Mouse (Mus musculus) megakaryocyte progenitor cell, adult 5-6 weeks (primary cell): ENCODE results near the gene Epm2a. TPM values are rescaled to one million over a fixed set of nuclear protein-coding genes. Genes with fewer than 3 reads are reported as not detected.
"Not testable (repeated sequence)": the region's sequence is repeated elsewhere in the genome, so short reads cannot be mapped to it uniquely, and the experiment has no call there.

Source experiments
- ATAC-seq: replicated peaks from 2 replicates; pipeline ENCODE4 v1.8.0; 2016; ENCODE audit warnings: mild to moderate bottlenecking, moderate TSS enrichment, inconsistent platforms; ENCODE audit not compliant: poor library complexity
- total RNA-seq, 2 experiments: library from RNA; stranded (forward) in 1 of 2; stranded (reverse) in 1 of 2; fragments of 157-497, 149-512 nt in 1 of 2; fragments of 200-1000 nt in 1 of 2; gene quantifications; 2 replicates each; pipeline versions ENCODE4 v1.2.3 to v1.2.4; 2015 to 2017

The Epm2a gene
- 2.3 TPM in 2 replicates for total RNA-seq (2015)
- 5.4 TPM in 2 replicates for total RNA-seq (2017)

GRCm38 (mm10) chr10:11343205-11344141 lies at the start of gene Epm2a:
Gene Epm2a, plus strand, starts transcription at chr10:11343404.
- peak; percentile 90 for ATAC-seq

GRCm38 (mm10) chr10:11298418-11298817 lies 44.8 kb upstream of the Epm2a start:
- no peak for ATAC-seq

GRCm38 (mm10) chr10:11305365-11306053 lies 37.7 kb upstream of the Epm2a start:
- no peak for ATAC-seq

DNA sequence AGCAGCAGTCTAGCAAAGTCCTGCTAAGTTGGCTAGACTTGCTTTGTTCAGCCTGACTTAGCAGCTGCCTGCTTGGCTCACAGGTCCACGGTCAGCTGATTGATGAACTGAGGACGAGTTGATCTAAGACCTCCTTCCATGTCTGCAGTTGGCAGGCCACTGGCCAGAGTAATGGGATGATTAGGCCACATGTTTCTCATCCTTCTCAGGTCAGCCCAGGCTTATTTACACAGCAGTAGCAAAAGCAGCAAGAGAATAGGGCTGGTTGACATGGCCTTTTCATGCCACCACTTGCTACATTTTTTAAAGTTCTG lies 37.2 kb upstream of the Epm2a start:
- ATAC-seq = no peak

- no peak for ATAC-seq
These were observed 33.3 kb upstream of the Epm2a start for GRCm38 (mm10) chr10:11309866-11310265.

DNA sequence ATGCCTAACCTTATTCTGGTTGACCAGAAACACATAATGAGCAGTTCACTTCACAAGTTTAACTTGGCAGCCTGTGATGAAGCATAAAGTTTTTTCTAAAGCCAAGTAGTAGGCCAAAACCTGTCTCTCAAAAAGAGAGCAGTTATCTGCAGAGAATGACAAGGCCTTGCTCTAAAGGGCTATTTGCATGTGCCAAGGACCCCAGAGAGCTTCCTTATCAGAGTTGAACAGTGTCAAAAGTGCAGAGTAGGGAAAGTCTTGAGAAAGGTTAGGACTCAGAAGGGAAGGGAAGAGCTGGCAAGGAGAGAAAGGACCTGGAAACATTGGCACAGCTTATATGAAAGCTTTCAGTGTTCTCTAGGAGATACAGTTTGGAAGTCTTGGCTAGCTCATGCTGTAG lies 32.7 kb upstream of the Epm2a start:
- peak; percentile 74 for ATAC-seq

- ATAC-seq = not testable (repeated sequence)
These were observed 25.2 kb upstream of the Epm2a start for GRCm38 (mm10) chr10:11317856-11318454.

DNA sequence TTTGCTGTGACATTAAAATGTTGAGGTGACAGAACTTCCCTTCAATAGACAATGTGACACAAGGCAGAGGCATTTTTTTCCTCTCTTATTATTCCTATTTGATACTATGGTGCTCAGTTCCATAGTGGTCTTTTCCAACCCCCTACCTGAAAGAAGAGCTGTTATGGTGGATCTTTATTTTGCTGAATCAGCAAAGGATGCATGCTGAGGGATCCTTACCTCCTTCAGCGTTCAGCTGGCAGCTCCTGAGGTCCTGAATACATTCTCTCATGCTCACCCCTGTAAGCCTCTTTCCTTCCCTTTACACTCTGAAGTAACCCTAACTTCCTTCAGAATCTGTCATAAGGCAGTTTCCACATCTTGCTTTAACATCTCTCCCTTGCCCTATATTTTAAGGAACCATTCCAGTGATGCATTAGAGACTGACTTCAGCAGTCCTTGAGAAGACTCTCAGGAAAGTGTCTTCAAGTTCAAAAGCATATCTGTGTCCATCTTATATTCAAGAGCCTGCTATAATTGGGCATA lies 23.7 kb upstream of the Epm2a start:
- peak; percentile 61 for ATAC-seq

GRCm38 (mm10) chr10:11322316-11322715 lies 20.9 kb upstream of the Epm2a start:
- no peak for ATAC-seq

GRCm38 (mm10) chr10:11323202-11323898 lies 19.9 kb upstream of the Epm2a start:
- peak; percentile 92 for ATAC-seq

- ATAC-seq = no peak
These were observed 16.7 kb upstream of the Epm2a start for GRCm38 (mm10) chr10:11326526-11326925.

DNA sequence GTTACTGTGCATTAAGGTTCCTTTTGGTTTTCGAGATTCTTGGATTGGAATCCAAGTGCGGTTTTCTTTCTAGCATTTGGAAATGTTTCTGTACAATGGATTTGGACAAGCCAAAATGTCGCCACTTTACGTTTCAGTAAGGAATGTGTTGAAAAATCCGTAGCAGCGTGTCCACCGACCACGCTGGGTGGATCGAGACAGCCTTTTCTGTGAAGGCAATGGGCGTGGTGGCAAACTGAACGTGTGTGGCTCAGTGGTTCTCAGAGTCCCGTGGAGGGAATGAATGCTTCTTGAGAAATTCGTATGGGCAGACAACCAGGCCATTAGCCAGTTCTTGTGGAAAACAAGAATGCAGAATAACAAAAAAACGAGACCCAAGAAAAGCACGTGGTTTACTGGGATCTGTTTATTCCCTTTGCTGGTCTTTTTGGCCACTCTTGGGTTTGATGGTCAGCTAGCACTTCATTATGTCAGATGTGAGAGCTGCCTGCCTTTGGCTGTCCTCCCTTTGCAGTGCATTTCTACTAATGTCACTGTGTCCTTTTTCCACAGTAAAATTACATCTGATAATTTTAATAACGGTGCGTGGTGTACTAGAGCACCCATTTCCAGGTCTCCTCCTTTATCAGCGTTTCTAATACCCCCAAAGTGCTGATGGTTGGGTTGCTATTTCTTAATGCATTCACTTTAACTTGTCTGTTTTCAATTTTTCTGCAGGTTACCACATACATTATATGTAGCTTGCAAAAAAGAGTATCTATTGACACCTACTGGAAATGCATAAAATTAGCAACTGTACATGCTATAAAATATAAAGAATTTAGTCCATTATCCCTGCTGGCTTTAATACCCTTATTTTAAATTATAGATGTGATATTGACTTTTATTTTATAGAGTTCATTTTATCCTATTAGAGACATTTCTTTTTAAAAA lies 1.6 kb downstream of the Epm2a start:
- peak; percentile 30 for ATAC-seq

DNA sequence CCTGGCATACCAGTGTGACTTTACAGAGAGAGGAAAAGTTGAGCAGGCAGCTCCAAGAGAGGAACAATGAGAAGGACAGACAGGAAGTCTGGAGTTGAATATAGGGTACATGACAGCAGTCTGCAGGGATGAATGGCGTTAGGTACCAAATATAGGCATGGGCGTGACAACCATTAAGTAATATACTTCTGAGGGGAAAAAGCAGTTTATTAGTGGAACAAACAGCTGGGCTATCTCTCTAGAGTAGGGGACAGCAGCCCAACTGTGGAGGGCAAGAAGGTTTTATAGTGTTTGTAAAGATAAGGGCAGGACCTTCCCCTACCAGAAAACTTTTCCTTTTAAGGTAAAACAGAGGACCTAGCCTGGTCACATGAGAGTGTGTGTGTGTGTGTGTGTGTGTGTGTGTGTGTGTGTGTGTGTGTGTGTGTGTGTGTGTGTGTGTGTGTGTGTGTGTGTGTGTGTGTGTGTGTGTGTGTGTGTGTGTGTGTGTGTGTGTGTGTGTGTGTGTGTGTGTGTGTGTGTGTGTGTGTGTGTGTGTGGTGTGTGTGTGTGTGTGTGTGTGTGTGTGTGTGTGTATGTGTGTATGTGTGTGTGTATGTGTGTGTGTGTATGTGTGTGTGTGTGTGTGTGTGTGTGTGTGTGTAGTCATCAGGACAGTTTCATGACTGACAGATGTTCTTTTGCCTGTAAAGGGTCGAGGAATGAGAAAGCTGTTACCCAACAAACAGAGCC lies 7.2 kb downstream of the Epm2a start:
- peak; percentile 81 for ATAC-seq

GRCm38 (mm10) chr10:11354609-11355008 lies 11.4 kb downstream of the Epm2a start:
- ATAC-seq = peak; percentile 43; the same call in 1 of the 2 replicates

- ATAC-seq = peak; percentile 88; the same call in 1 of the 2 replicates
These were observed 18.9 kb downstream of the Epm2a start for GRCm38 (mm10) chr10:11361985-11362692.

DNA sequence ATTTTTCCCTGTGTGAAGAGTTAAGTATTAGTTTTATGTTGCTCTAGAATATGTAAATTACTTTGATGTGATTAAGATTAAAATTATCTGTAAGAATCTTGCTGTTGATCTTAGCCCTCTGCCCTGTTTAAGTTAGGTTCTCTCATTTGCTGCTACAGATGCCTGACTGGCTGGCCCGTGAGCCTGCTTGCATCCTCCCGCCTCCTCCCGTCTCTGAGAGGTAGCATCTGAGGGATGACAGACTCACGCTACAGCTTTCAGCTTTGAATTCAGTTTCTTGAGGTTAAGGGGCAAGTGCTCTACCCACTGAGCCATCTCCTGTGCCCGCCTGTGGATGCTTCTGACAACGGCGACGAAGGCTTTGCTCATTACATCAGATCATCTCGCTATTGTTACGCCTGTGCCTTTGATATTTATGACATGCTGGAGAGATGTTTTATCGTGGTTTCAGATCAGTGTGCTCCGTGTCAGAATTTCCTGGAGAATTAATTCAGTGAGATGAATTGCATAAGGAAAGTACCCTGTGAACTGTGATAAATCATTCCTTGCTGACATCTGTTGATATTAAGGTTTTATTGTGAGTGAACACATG lies 19.8 kb downstream of the Epm2a start:
- ATAC-seq = no peak

- ATAC-seq = no peak
These were observed 38.1 kb downstream of the Epm2a start for GRCm38 (mm10) chr10:11381302-11381701.

- ATAC-seq = no peak
These were observed 67.7 kb downstream of the Epm2a start for GRCm38 (mm10) chr10:11410926-11411325.
